Mouse (Mus musculus) stomach, postnatal 0 days (tissue): ENCODE measurements around the gene H2-DMa. TPM values are rescaled to one million over a fixed set of nuclear protein-coding genes. Genes with fewer than 3 reads are reported as not detected.
A peak's percentile ranks its signal among the peaks of the same experiment; 100 is the strongest.

Experiments
- ATAC-seq: fragments of 200-750 bp; cut with Nextera tagmentation; 2 replicates; pipeline ENCODE4 v1.8.0; 2017; ENCODE audit not compliant: low FRiP score, low TSS enrichment
- DNase-seq: peaks from one replicate; pipeline ENCODE4 v3.0.0-alpha.2; 2016; ENCODE audit warnings: low spot score
- H3K27ac ChIP-seq: fragments of 300-500 bp; sonication (generic); replicated peaks from 2 replicates; pipeline ENCODE4 v1.5.1; 2014; ENCODE audit warnings: mild to moderate bottlenecking, control low read depth
- H3K27me3 ChIP-seq: fragments of 300-500 bp; sonication (generic); 2 replicates; pipeline ENCODE4 v1.6.1; 2014; ENCODE audit warnings: low read length; ENCODE audit not compliant: control insufficient read depth, insufficient read depth
- H3K36me3 ChIP-seq: fragments of 300-500 bp; sonication (generic); 2 replicates; pipeline ENCODE4 v1.6.1; 2014; ENCODE audit warnings: low read length, mixed read lengths; ENCODE audit not compliant: control insufficient read depth, insufficient read depth
- H3K4me1 ChIP-seq: fragments of 300-500 bp; sonication (generic); replicated peaks from 2 replicates; pipeline ENCODE4 v1.6.1; 2014; ENCODE audit warnings: antibody characterized with exemption; ENCODE audit not compliant: control insufficient read depth, insufficient read depth
- H3K4me2 ChIP-seq: fragments of 300-500 bp; sonication (generic); replicated peaks from 2 replicates; pipeline ENCODE4 v1.6.1; 2014; ENCODE audit warnings: low read depth, mild to moderate bottlenecking, control low read depth, moderate library complexity
- H3K4me3 ChIP-seq: fragments of 300-500 bp; sonication (generic); 2 replicates; pipeline ENCODE4 v1.5.1; 2014; ENCODE audit warnings: low read depth, low read length, control low read depth
- H3K9ac ChIP-seq: fragments of 300-500 bp; sonication (generic); 2 replicates; pipeline ENCODE4 v1.6.1; 2014; ENCODE audit warnings: mild to moderate bottlenecking, low read length, control low read depth, mixed read lengths
- H3K9me3 ChIP-seq: fragments of 300-500 bp; sonication (generic); 2 replicates; pipeline ENCODE4 v1.6.1; 2016; ENCODE audit warnings: low read length; ENCODE audit not compliant: control insufficient read depth
- CTCF ChIP-seq: IDR thresholded peaks from 2 replicates; pipeline ENCODE4 v1.5.1; 2016; ENCODE audit warnings: antibody characterized with exemption, low read depth, mild to moderate bottlenecking, moderate library complexity
- EP300 ChIP-seq: optimal IDR thresholded peaks from 2 replicates; pipeline ENCODE3; 2016; ENCODE audit warnings: antibody characterized with exemption
- WGBS: fragments of 180-500 bp; shearing (Covaris S2); extraction: QIAGEN DNeasy Blood & Tissue Kit; methylation state at CpG from one replicate; pipeline ENCODE4 v1.1.7; 2014; 5-methylcytosine and 5-hydroxymethylcytosine counted together
- polyA plus RNA-seq: library from polyadenylated mRNA; unstranded; fragments of >200 nt; fragmentation: Nextera tagmentation; extraction: Ambion mirVana; gene quantifications from 2 replicates; pipeline ENCODE4 v1.2.1, GENCODE M21; 2015

H2-DMa gene
- polyA plus RNA-seq, 1 experiment from 2014 or later: 9.5 TPM

- ATAC-seq (peak; percentile 87), DNase-seq (peak; percentile 67)
- 46% methylated on average over 4 of the region's 4 CpGs for WGBS
- H3K4me1 ChIP-seq: no peaks in the 10 kb centered on the region
- no peak within 1 kb of the TSS for H3K9ac ChIP-seq
- H3K9me3 ChIP-seq: no peaks in the 10 kb centered on the region
- H3K4me2 ChIP-seq: no peak within 1 kb of the TSS
- H3K27me3 ChIP-seq: no peaks in the 10 kb centered on the region
- no peaks in the 10 kb centered on the region for H3K36me3 ChIP-seq
- H3K27ac ChIP-seq: no peak within 1 kb of the TSS
- TF ChIP-seq CTCF: no peak
- TF ChIP-seq EP300: no peak
- H3K4me3 ChIP-seq: no peak within 1 kb of the TSS
These were observed 33.6 kb downstream of the H2-DMa start, which contains the start of gene H2-DMb1 for GRCm38 (mm10) chr17:34152923-34153322. Gene H2-DMb1 (plus strand): TSS chr17:34153072.

GRCm38 (mm10) chr17:34155534-34155933 is 36.2 kb downstream of the H2-DMa start:
- Histone ChIP-seq H3K9me3 (no peaks in the 10 kb centered on the region), H3K4me2 (no peak overlapping the region), H3K27ac (no peak overlapping the region), H3K36me3 (no peaks in the 10 kb centered on the region), H3K4me1 (no peaks in the 10 kb centered on the region), H3K27me3 (no peaks in the 10 kb centered on the region), H3K4me3 (no peak overlapping the region), H3K9ac (no peak overlapping the region)
- 47% methylated on average over 5 of the region's 5 CpGs for WGBS
- ATAC-seq: no peak
- DNase-seq: no peak
- TF ChIP-seq EP300 (no peak), CTCF (no peak)

GRCm38 (mm10) chr17:34164202-34164895 is 45.0 kb downstream of the H2-DMa start:
- no peaks in the 10 kb centered on the region for H3K9me3 ChIP-seq
- H3K27ac ChIP-seq: no peak overlapping the region
- H3K4me3 ChIP-seq: no peak overlapping the region
- no peaks in the 10 kb centered on the region for H3K36me3 ChIP-seq
- H3K4me1 ChIP-seq: no peaks in the 10 kb centered on the region
- WGBS: 41% methylated on average over 9 of the region's 9 CpGs
- no peak for ATAC-seq
- TF ChIP-seq EP300 (no peak), CTCF (peak; percentile 59)
- no peak overlapping the region for H3K4me2 ChIP-seq
- no peak for DNase-seq
- no peak overlapping the region for H3K9ac ChIP-seq
- H3K27me3 ChIP-seq: no peaks in the 10 kb centered on the region

GRCm38 (mm10) chr17:34165033-34165730 is 45.8 kb downstream of the H2-DMa start:
- DNase-seq (no peak), ATAC-seq (no peak)
- H3K27me3 ChIP-seq: no peaks in the 10 kb centered on the region
- TF ChIP-seq EP300 (no peak), CTCF (peak; percentile 55)
- no peak overlapping the region for H3K4me2 ChIP-seq
- H3K4me3 ChIP-seq: no peak overlapping the region
- 76% methylated on average over 6 of the region's 6 CpGs for WGBS
- H3K4me1 ChIP-seq: no peaks in the 10 kb centered on the region
- H3K9me3 ChIP-seq: no peaks in the 10 kb centered on the region
- H3K27ac ChIP-seq: no peak overlapping the region
- H3K9ac ChIP-seq: no peak overlapping the region
- H3K36me3 ChIP-seq: no peaks in the 10 kb centered on the region

- Histone ChIP-seq H3K4me1 (no peaks in the 10 kb centered on the region), H3K27me3 (no peaks in the 10 kb centered on the region)
These were observed 49.9 kb downstream of the H2-DMa start for GRCm38 (mm10) chr17:34169279-34169678.

GRCm38 (mm10) chr17:34170487-34170876 is 51.1 kb downstream of the H2-DMa start:
- TF ChIP-seq CTCF (no peak), EP300 (no peak)
- H3K36me3 ChIP-seq: no peaks in the 10 kb centered on the region
- no peak overlapping the region for H3K4me2 ChIP-seq
- DNase-seq (no peak), ATAC-seq (no peak)
- H3K4me1 ChIP-seq: no peaks in the 10 kb centered on the region
- 18% methylated on average over 4 of the region's 4 CpGs for WGBS
- no peaks in the 10 kb centered on the region for H3K27me3 ChIP-seq
- no peak overlapping the region for H3K9ac ChIP-seq
- H3K9me3 ChIP-seq: 0 out of 2 replicates have a peak, but pooled peaks cover 4% of the 10 kb centered on the region
- no peak overlapping the region for H3K4me3 ChIP-seq
- H3K27ac ChIP-seq: no peak overlapping the region

More at GRCm38 (mm10) chr17:34169279-34169678, 49.9 kb downstream of the H2-DMa start:
- no peak overlapping the region for H3K4me2 ChIP-seq
- H3K9ac ChIP-seq: no peak overlapping the region
- 0% methylated on average over 2 of the region's 2 CpGs for WGBS
- TF ChIP-seq EP300 (no peak), CTCF (peak; percentile 85)
- ATAC-seq: peak; percentile 53; the same call in 1 of the 2 replicates
- H3K36me3 ChIP-seq: no peaks in the 10 kb centered on the region
- 0 out of 2 replicates have a peak, but pooled peaks cover 4% of the 10 kb centered on the region for H3K9me3 ChIP-seq
- peak; percentile 49 for DNase-seq
- H3K27ac ChIP-seq: no peak overlapping the region
- no peak overlapping the region for H3K4me3 ChIP-seq
